Mouse (Mus musculus) stomach, adult 2 months (tissue): Measurements from ENCODE around the gene Olfr692. TPM values are rescaled to one million over a fixed set of nuclear protein-coding genes. Genes with fewer than 3 reads are reported as not detected.

Source experiments
- polyA plus RNA-seq: library from polyadenylated mRNA; depleted of rRNA; stranded (reverse); fragments of >200 nt; gene quantifications from 2 replicates; pipeline ENCODE4 v1.2.3, GENCODE M21; 2012; rRNA removed

The Olfr692 gene
- polyA plus RNA-seq = not detected in 2 replicates

DNA sequence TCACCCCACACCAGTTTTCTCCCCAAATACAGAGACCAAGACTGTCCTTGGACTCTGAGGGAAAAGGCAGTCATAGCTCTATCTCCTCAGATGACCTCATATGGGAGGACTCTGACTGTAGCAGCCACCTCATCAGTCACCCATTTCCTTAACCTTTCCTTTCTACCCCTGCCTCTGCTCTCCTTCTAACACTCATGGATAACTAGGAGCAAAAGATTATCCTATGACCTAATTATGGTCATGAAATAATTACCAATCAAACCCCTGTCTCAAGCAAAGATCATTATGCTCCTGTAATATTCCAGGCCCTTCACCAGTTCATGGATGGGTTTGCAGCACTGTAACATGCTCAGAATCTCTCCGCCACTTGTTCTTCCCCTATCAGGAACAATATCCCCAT lies at the start of gene Olfr692:
Gene Olfr692 (plus strand): TSS at position 301 of the 400 bp plus-strand sequence.

GRCm38 (mm10) chr7:105334004-105334403 lies 34.0 kb upstream of the Olfr692 start, which contains the start of gene Olfr690:
Gene Olfr690, minus strand, starts transcription at chr7:105334104.

DNA sequence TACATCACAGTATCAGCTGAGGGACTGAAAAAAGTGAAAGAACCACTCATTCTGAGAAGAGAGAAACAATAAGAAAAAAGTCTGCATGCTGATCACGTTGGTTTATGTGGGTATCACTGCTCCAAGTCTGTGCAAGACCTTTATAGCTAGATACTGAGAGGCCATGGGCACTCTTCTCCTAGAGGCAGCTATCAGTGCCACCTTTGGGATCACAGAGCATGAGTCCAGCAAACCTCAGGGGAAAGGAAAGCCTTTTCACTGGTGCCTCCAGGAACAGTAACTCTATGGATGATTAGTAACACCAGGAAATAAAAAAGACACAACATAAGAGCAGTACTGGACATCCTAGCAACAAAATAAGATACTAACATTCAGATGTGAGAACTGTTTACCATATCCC lies 25.9 kb upstream of the Olfr692 start, which contains the start of gene Olfr691:
Gene Olfr691 (minus strand): TSS at position 101 of the 400 bp plus-strand sequence.

DNA sequence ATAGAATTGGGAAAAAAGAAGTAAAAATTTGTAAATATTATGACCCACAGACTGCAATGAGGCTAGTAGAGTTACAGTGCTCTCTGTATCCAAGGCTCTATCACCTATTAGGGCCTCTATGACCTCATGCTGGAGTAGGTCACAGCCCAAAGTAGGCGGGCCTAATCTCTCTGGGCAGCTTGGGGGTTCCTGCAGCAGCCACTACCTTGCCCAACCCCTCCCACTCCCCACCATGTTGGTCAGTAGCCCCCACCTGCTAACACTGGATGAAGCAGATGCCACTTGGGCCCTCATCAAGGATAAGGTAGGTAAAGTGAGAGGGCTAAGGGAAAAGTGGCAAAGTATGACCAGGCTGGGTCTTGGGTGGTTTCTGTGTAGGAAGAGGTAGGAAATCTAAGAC lies 6.8 kb downstream of the Olfr692 start, which contains the start of gene Gm5901:
Gene Gm5901 (plus strand): TSS at position 173 of the 400 bp plus-strand sequence.

GRCm38 (mm10) chr7:105399935-105400624 lies 32.0 kb downstream of the Olfr692 start, which contains the start of gene Fam160a2:
Gene Fam160a2, minus strand, starts transcription at chr7:105400054.

DNA sequence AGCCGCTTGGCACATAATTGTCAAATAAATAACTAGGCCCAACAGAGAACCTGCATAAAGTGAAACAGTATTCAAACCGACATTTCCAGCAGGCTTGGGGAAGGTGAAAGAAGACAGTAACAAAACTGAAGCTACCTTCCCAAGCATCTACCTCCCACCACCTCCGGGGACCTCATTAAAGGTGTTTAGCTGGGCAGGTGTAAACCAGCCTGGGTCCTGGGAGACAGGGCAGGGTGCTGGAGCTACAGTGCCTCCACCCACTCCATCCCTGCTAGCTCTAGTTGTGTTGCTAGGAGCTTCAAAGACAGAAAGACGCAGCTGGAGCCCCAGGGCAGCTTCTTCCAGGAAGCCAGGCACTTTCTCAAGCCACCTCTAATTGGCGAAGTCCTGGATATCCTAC lies 36.2 kb downstream of the Olfr692 start, which contains the start of gene Cnga4:
Gene Cnga4 (plus strand): TSS at position 301 of the 400 bp plus-strand sequence.

Other genes with a start within 250 kb of the Olfr692 start
- gene Olfr683, start 221.2 kb upstream of the Olfr692 start, polyA plus RNA-seq = not detected in 2 replicates
- not detected in 2 replicates for gene Olfr684, start 204.6 kb upstream of the Olfr692 start, polyA plus RNA-seq
- not detected in 2 replicates for gene Olfr685, start 182.2 kb upstream of the Olfr692 start, polyA plus RNA-seq
- not detected in 2 replicates for gene Olfr686, start 160.7 kb upstream of the Olfr692 start, polyA plus RNA-seq
- gene Olfr688, start 80.1 kb upstream of the Olfr692 start, polyA plus RNA-seq = not detected in 2 replicates
- gene Olfr689, start 57.1 kb upstream of the Olfr692 start, polyA plus RNA-seq = not detected in 2 replicates
- gene Olfr690, start 34.1 kb upstream of the Olfr692 start, polyA plus RNA-seq = not detected in 2 replicates
- not detected in 2 replicates for gene Olfr691, start 26.0 kb upstream of the Olfr692 start, polyA plus RNA-seq
- not detected in 2 replicates for gene Gm5901, start 6.8 kb downstream of the Olfr692 start, polyA plus RNA-seq
- 23.6 and 28.1 TPM in 2 replicates for gene Fam160a2, start 31.8 kb downstream of the Olfr692 start, polyA plus RNA-seq
- gene Cnga4, start 36.3 kb downstream of the Olfr692 start, polyA plus RNA-seq = 0.05 and 0.08 TPM in 2 replicates
- gene Cckbr, start 57.5 kb downstream of the Olfr692 start, polyA plus RNA-seq = 3.0 and 3.6 TPM in 2 replicates
- 51.6 and 102 TPM in 2 replicates for gene Cavin3, start 114.1 kb downstream of the Olfr692 start, polyA plus RNA-seq
- 45.5 and 63.9 TPM in 2 replicates for gene Smpd1, start 186.1 kb downstream of the Olfr692 start, polyA plus RNA-seq
- 35.3 and 39.9 TPM in 2 replicates for gene Apbb1, start 213.4 kb downstream of the Olfr692 start, polyA plus RNA-seq
- gene Hpx, start 231.9 kb downstream of the Olfr692 start, polyA plus RNA-seq = 0.58 and 1.5 TPM in 2 replicates